Mouse (Mus musculus) layer of hippocampus, postnatal 10 days (tissue): Measurements from ENCODE around the gene Gimap5. TPM values are rescaled to one million over a fixed set of nuclear protein-coding genes. Genes with fewer than 3 reads are reported as not detected.

Experiments used
- total RNA-seq, 2 experiments: library from RNA; stranded (reverse); gene quantifications; 2 replicates each; pipeline ENCODE4 v1.2.3; 2021

Gene Gimap5
- total RNA-seq, 2 experiments from 2014 or later = 0.98 to 1.2 TPM

Other genes with a start within 250 kb of the Gimap5 start
- 100 to 1,000 TPM; 413 to 459 TPM for gene Atp6v0e2, start 208.6 kb upstream of the Gimap5 start, total RNA-seq
- 10 to 100 TPM; 27.0 to 30.6 TPM for gene Lrrc61, start 191.4 kb upstream of the Gimap5 start, total RNA-seq
- 10 to 100 TPM; 15.1 to 15.3 TPM for gene Rarres2, start 173.4 kb upstream of the Gimap5 start, total RNA-seq
- gene Gm45021, start 156.6 kb upstream of the Gimap5 start, total RNA-seq = not detected
- gene Repin1, start 152.3 kb upstream of the Gimap5 start, total RNA-seq = 10 to 100 TPM; 29.2 to 30.1 TPM
- not detected for gene Gm44965, start 152.3 kb upstream of the Gimap5 start, total RNA-seq
- gene Zfp775, start 144.1 kb upstream of the Gimap5 start, total RNA-seq = 1 to 10 TPM; 5.6 to 6.6 TPM
- gene AI854703, start 119.4 kb upstream of the Gimap5 start, total RNA-seq = 10 to 100 TPM; 13.7 to 15.5 TPM
- gene Gimap8, start 99.0 kb upstream of the Gimap5 start, total RNA-seq = 1 to 10 TPM; 1.5 to 1.7 TPM
- 1 to 10 TPM; 1.0 to 1.4 TPM for gene Gimap9, start 70.1 kb upstream of the Gimap5 start, total RNA-seq
- under 1 TPM; 0.58 to 0.71 TPM for gene Gimap4, start 61.6 kb upstream of the Gimap5 start, total RNA-seq
- 1 to 10 TPM; 6.2 to 8.2 TPM for gene Gimap6, start 38.0 kb upstream of the Gimap5 start, total RNA-seq
- gene Gm28053, start 27.6 kb upstream of the Gimap5 start, total RNA-seq = not detected
- gene Gimap7, start 27.6 kb upstream of the Gimap5 start, total RNA-seq = not detected
- 1 to 10 TPM; 3.0 to 3.2 TPM for gene Gimap1, start 7.1 kb upstream of the Gimap5 start, total RNA-seq
- gene Gimap3, start 24.7 kb downstream of the Gimap5 start, total RNA-seq = not detected
- 10 to 100 TPM; 14.7 to 15.4 TPM for gene Tmem176a, start 94.7 kb downstream of the Gimap5 start, total RNA-seq
- 10 to 100 TPM; 45.6 to 47.8 TPM for gene Tmem176b, start 95.3 kb downstream of the Gimap5 start, total RNA-seq
- gene Aoc1, start 126.7 kb downstream of the Gimap5 start, total RNA-seq = not detected
- gene 1600015I10Rik, start 183.7 kb downstream of the Gimap5 start, total RNA-seq = not detected
- not detected for gene Doxl2, start 228.8 kb downstream of the Gimap5 start, total RNA-seq
- not detected for gene Svs1, start 240.7 kb downstream of the Gimap5 start, total RNA-seq